Mouse (Mus musculus) limb, embryonic 11.5 days (tissue): Measurements from ENCODE around the gene Elp4. TPM values are rescaled to one million over a fixed set of nuclear protein-coding genes. Genes with fewer than 3 reads are reported as not detected.
A peak's percentile ranks its signal among the peaks of the same experiment; 100 is the strongest.

Experiments used
- ATAC-seq: fragments of 200-750 bp; cut with Nextera tagmentation; 2 replicates; pipeline ENCODE4 v1.8.0; 2017; ENCODE audit warnings: low read depth; ENCODE audit not compliant: insufficient number of reproducible peaks, low FRiP score, low TSS enrichment
- DNase-seq: peaks from one replicate; pipeline ENCODE4 v3.0.0-alpha.2; 2015; ENCODE audit warnings: low spot score
- H3K27ac ChIP-seq: fragments of 300-500 bp; sonication (generic); replicated peaks from 2 replicates; pipeline ENCODE4 v1.5.1; 2014; ENCODE audit warnings: low read depth, mild to moderate bottlenecking, low read length
- H3K27me3 ChIP-seq: fragments of 300-500 bp; sonication (generic); 2 replicates; pipeline ENCODE4 v1.6.1; 2014; ENCODE audit warnings: mild to moderate bottlenecking, low read length, mixed read lengths; ENCODE audit not compliant: control insufficient read depth, insufficient read depth
- H3K36me3 ChIP-seq: fragments of 300-500 bp; sonication (generic); 2 replicates; pipeline ENCODE4 v1.6.1; 2014; ENCODE audit warnings: mild to moderate bottlenecking, low read length, moderate library complexity, mixed read lengths; ENCODE audit not compliant: control insufficient read depth, insufficient read depth
- H3K4me1 ChIP-seq: fragments of 300-500 bp; sonication (generic); 2 replicates; pipeline ENCODE4 v1.6.1; 2014; ENCODE audit warnings: low read length, mixed read lengths; ENCODE audit not compliant: control insufficient read depth, insufficient read depth
- H3K4me2 ChIP-seq: fragments of 300-500 bp; sonication (generic); 2 replicates; pipeline ENCODE4 v1.6.1; 2014; ENCODE audit warnings: low read depth, mild to moderate bottlenecking, moderate library complexity; ENCODE audit not compliant: severe bottlenecking
- H3K4me3 ChIP-seq: fragments of 300-500 bp; sonication (generic); 2 replicates; pipeline ENCODE4 v1.5.1; 2014; ENCODE audit warnings: low read depth, low read length
- H3K9ac ChIP-seq: fragments of 300-500 bp; sonication (generic); 2 replicates; pipeline ENCODE4 v1.6.1; 2014; ENCODE audit warnings: mild to moderate bottlenecking, low read length
- H3K9me3 ChIP-seq: fragments of 300-500 bp; sonication (generic); 2 replicates; pipeline ENCODE4 v1.6.1; 2016; ENCODE audit warnings: low read length; ENCODE audit not compliant: control insufficient read depth
- WGBS: fragments of 180-500 bp; shearing (Covaris S2); extraction: QIAGEN DNeasy Blood & Tissue Kit; methylation state at CpG from one replicate; pipeline ENCODE4 v1.1.7; 2014; 5-methylcytosine and 5-hydroxymethylcytosine counted together
- polyA plus RNA-seq: library from polyadenylated mRNA; unstranded; fragments of >200 nt; fragmentation: Nextera tagmentation; extraction: Ambion mirVana; gene quantifications from 2 replicates; pipeline ENCODE4 v1.2.1, GENCODE M21; 2014

The Elp4 gene
- polyA plus RNA-seq, 1 experiment from 2014 or later = 48.4 TPM

DNA sequence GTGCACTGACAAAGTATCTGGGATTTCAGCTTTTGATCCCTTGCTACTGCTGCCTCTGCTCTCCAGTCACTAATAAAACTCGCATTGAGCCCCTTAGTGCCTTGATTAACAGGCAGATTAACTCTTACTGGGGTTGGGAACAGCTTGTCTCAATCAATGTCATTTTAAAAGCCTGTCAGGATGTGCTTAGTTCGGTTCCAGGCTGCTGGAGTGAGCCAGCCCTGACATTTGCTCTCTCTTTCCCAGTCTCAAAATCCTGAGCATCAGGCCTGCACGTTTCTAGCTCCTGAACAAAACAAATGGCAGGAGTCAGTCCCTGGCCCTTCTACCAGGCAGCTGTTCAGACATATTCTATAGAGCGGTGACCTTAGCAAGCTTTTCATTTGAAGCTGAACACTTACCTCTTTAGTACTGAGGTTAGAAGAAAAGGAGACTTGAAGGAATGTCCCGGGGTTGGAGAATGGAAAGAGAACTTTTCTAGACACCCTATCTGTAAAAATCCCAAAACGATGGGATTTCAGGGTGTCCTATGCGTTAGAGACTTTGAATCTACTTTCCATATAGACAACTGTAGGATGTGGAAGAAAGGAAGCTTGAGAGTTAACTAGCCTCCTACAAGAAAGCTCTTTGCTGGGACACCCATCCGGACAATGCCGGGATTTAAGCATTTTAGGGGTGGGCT is 233.1 kb downstream of the Elp4 start:
- H3K27me3 ChIP-seq = peaks cover 98% of the 10 kb centered on the region
- no peak overlapping the region for H3K9ac ChIP-seq
- DNase-seq = peak; percentile 58
- 0% methylated on average over 9 of the region's 9 CpGs for WGBS
- no peaks in the 10 kb centered on the region for H3K9me3 ChIP-seq
- peaks cover 18% of the 10 kb centered on the region for H3K4me1 ChIP-seq
- ATAC-seq = no peak
- no peaks in the 10 kb centered on the region for H3K36me3 ChIP-seq
- H3K27ac ChIP-seq = no peak overlapping the region
- no peak overlapping the region for H3K4me2 ChIP-seq
- H3K4me3 ChIP-seq = no peak overlapping the region

DNA sequence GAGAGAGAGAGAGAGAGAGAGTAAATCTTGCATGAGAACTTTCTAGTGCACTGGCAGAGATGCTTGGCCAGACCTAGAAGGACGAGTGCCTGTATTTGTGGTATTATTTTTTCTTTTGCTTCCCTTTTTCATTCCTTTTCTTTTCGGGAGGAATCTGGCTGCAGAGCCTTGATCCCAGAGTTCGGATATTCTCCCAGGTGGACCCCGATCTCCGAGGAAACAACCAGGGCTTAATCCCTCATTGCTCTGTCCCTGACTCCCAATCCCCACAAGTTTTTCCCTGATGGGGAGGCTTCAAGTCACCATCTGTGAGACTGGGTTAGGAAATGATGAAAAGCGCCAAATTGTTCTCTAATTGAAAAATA is 233.7 kb downstream of the Elp4 start:
- no peaks in the 10 kb centered on the region for H3K9me3 ChIP-seq
- no peak for DNase-seq
- peaks cover 13% of the 10 kb centered on the region; the same call in 1 of the 2 replicates for H3K4me1 ChIP-seq
- ATAC-seq = no peak
- no peak overlapping the region for H3K27ac ChIP-seq
- no peak overlapping the region for H3K4me3 ChIP-seq
- no peak overlapping the region for H3K4me2 ChIP-seq
- H3K9ac ChIP-seq = no peak overlapping the region
- WGBS = 1% methylated on average over 6 of the region's 6 CpGs
- no peaks in the 10 kb centered on the region for H3K36me3 ChIP-seq
- H3K27me3 ChIP-seq = peaks cover 98% of the 10 kb centered on the region

DNA sequence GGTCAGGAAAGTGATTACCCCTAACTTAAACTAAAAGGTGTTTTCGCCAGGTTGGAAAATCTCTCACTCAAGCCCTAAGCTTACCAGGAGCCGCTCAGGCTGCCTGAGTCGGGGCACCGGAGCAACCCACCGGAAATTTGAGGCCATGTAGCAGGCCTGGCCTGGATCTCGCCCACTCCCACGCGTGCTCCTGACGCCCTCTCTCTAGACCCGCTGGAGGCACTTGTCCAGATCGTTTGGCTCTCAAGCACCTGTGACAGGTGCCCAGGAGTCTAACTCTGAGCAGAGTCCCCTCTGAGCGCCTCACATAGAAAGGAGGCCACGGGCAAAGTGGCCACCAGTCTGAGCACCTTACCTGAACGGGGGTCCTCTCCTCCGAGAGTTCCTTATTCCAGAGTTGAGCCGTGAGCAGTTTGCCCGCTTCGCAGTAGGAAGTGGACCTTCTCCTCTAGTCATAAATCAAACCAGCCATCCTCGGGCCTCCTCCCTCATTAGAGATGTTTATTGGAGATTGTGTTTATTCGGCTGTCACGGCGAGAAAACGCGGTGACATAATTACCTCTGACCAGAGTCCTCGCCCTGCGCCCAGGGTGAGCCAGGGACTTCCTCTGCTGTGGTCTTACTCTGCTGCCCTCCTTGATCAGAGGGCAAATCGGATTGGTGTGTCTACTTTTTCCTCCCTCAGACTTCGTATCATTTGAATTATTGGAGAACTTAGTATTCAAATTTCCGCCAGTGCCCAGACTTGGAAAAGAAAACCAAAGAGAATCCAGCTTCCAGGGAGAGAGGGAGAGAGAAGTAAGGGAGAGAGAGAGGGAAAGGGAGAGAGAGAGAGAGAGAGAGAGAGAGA is 234.3 kb downstream of the Elp4 start:
- ATAC-seq (no peak), DNase-seq (peak; percentile 50)
- Histone ChIP-seq H3K4me2 (no peak overlapping the region), H3K27ac (no peak overlapping the region), H3K4me1 (peaks cover 9% of the 10 kb centered on the region; the same call in 1 of the 2 replicates), H3K9ac (no peak overlapping the region), H3K9me3 (no peaks in the 10 kb centered on the region), H3K4me3 (no peak overlapping the region), H3K27me3 (peaks cover 99% of the 10 kb centered on the region), H3K36me3 (no peaks in the 10 kb centered on the region)
- 1% methylated on average over 29 of the region's 29 CpGs for WGBS

GRCm38 (mm10) chr2:105669371-105669861 is 234.9 kb downstream of the Elp4 start:
- ATAC-seq (no peak), DNase-seq (peak; percentile 64)
- H3K4me2 ChIP-seq = no peak overlapping the region
- 0 out of 2 replicates have a peak, but pooled peaks cover 3% of the 10 kb centered on the region for H3K4me1 ChIP-seq
- no peak overlapping the region for H3K27ac ChIP-seq
- no peaks in the 10 kb centered on the region for H3K9me3 ChIP-seq
- H3K27me3 ChIP-seq = peaks cover 99% of the 10 kb centered on the region
- H3K4me3 ChIP-seq = no peak overlapping the region
- no peaks in the 10 kb centered on the region for H3K36me3 ChIP-seq
- under 1% methylated on average over 35 of the region's 35 CpGs for whole genome bisulfite sequencing
- no peak overlapping the region for H3K9ac ChIP-seq

GRCm38 (mm10) chr2:105668271-105669270 is 235.8 kb downstream of the Elp4 start, which contains the start of gene Pax6:
Pax6 (plus strand) TSS chr2:105668900.
- Histone ChIP-seq H3K9ac (no peak within 1 kb of the TSS), H3K27me3 (peaks cover 99% of the 10 kb centered on the region), H3K4me2 (no peak within 1 kb of the TSS), H3K36me3 (no peaks in the 10 kb centered on the region), H3K4me3 (no peak within 1 kb of the TSS), H3K27ac (no peak within 1 kb of the TSS), H3K9me3 (no peaks in the 10 kb centered on the region), H3K4me1 (0 out of 2 replicates have a peak, but pooled peaks cover 3% of the 10 kb centered on the region)
- ATAC-seq = no peak
- WGBS = under 1% methylated on average over 44 of the region's 44 CpGs
- peak; percentile 49 for DNase-seq

DNA sequence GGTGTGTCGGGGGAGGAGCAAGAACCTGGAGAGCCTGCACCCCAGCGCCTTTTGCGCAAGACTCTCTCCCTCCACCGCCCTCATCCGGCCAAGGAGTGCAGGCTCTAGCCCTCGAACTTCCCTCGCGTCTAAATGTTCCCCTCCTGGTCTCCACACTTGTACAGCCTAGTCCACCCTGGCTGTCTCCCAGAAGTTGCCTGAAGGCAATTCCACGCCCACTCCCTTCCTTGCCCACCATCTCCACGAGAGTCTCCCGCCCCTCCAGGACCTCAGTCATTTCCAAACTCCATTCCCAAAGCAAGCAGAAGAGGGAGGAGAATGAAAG is 236.8 kb downstream of the Elp4 start:
- DNase-seq = peak; percentile 54
- H3K9me3 ChIP-seq = no peaks in the 10 kb centered on the region
- peaks cover 100% of the 10 kb centered on the region for H3K27me3 ChIP-seq
- H3K4me3 ChIP-seq = no peak overlapping the region
- H3K36me3 ChIP-seq = no peaks in the 10 kb centered on the region
- 0% methylated on average over 11 of the region's 11 CpGs for WGBS
- no peak overlapping the region for H3K9ac ChIP-seq
- H3K27ac ChIP-seq = no peak overlapping the region
- H3K4me2 ChIP-seq = no peak overlapping the region
- ATAC-seq = no peak
- H3K4me1 ChIP-seq = 0 out of 2 replicates have a peak, but pooled peaks cover 3% of the 10 kb centered on the region

DNA sequence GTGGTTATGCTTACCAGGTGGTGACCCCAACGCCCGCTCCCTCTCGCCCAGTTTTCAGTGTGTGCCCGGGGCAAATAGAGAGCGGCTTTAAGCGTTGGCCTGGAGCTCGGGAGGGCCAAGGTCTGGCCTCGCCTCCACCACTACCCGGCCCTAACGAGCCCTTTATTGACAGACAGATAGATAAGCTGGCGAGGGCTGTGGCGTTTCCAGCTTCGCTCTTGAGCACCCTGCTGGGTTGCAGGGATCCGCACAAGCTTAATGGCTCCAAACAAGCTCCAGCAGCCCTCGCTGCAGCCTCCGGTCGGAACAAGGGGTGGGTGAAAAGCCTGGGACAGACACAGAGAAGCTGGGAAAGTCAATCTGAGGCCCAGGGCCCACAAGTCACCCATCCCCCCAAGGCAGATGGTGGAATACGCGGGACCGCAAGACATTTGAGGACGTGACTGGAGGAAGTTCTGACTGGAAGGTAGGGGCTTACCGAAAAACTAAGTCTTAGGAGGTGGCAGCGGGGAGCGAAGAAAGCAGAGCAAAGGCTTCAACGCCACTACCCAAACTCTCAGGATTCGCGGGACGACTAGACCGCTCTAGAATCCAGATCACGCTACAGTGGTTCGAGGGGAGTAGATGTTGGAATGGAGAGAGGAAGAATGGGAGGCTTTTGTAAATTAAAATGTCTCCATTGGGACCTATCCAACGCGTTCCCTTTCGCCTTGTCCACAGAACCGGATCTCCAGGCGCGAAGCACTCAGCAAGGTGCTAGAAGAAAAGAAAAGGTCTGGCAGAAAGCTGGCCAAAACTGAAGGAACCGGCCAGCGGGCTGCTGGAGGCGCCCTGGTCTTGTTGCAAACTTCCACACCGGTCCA is 237.4 kb downstream of the Elp4 start:
- Histone ChIP-seq H3K27me3 (peaks cover 99% of the 10 kb centered on the region), H3K9me3 (no peaks in the 10 kb centered on the region), H3K36me3 (no peaks in the 10 kb centered on the region), H3K4me1 (0 out of 2 replicates have a peak, but pooled peaks cover 3% of the 10 kb centered on the region), H3K4me2 (no peak overlapping the region), H3K9ac (no peak overlapping the region), H3K27ac (no peak overlapping the region), H3K4me3 (no peak overlapping the region)
- DNase-seq (no peak), ATAC-seq (no peak)
- under 1% methylated on average over 41 of the region's 41 CpGs for WGBS
